Mouse (Mus musculus) ovary, postnatal 14 days (tissue): ENCODE measurements at regions not wholly inside any gene's neighbourhood (a gene's known extent, or its start where the extent isn't known, plus 50 kb on each side); places are given as distances from the start of the nearest gene placed in this dataset.
A peak's percentile ranks its signal among the peaks of the same experiment; 100 is the strongest.

Experiments
- DNase-seq: peaks from one replicate; pipeline ENCODE4 v3.0.0; 2022; ENCODE audit warnings: low spot score

DNA sequence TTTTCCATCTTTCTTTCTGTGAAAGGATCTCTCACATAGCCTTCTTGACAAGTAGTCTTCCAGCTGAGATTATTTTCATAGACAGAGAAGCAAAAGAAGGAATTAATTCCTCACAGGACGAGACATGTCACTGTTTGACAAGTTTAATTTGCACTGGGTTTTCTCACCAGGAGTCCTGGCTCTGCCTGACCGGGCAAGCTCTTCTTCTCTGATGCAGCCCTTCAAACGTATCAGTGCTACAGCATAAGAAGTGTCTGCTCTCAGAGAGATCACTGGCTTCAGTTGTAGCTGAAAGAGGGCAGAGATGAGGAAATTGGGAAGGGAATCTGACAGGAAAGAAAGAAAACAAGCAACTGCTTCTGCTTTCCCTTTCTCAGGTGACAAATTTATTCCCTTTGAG is 201.8 kb upstream of the Slc39a10 start:
- no peak for DNase-seq

DNA sequence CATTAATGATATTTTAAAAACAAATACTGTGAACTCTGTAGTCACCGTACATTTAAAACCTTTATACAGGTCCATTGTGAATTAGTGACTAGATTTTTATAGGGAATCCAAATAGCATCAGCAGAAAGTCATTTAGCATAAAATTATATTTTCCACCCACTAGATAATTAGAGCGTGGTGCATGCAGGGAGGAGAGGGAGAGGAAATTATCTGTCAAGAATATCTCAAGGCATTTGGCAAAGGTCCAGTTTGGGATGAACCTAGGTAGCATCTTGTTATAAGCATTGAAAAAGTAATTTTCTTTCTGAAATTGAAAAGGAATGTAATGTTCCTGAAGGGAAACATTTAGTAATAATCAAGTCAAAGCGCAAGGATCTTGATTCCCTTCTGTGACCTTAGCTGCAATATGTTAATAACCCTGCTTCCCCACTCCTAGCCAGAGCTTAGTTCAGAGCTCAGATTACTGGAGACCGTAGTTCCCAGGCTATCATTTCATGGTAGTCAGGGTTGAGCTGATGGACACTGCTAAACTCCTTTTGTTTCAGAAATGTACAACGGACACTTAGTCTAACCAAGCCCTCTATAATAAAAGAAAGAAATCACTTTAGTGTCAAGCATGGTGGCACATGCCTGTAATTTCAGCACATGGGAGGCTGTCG is 200.8 kb upstream of the Slc39a10 start:
- DNase-seq: no peak

DNA sequence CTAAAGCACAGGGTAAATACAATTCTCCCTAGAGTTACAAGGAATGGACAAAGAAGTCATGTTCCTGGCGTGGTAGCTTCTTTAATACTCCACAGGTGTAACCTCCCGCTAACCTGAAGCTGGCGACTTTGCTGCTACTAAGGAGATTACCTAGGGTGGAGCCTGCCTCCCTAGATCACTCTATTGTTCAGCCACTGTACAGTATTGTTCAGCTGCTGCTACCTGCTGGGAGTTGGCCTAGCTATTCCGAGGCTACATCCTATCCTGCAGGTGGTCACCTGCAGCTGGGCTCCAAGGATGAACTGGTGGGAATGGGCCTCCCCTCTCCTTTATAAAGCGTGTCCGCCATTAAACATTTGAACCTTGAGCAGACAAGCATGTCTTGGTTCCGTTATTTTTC is 183.8 kb upstream of the Slc39a10 start:
- DNase-seq: no peak

DNA sequence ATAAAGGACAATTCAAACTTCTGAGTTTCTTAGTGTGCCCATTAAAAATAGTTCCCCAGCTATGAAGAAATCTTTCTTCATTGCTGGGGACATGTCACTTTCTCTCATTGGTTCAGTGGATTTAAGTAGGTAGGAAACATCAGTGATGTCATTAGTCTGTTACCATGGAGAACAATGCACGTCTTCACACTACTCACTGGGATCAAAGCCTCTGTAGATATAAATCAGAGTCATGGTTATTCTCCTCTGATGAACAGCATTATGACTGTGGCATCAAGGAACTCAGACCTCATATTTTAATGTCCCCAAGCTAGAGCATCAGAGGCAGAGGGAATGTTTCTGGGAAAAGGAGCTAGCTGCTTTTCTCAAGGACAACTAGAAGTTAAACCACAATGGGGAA is 165.5 kb upstream of the Slc39a10 start:
- no peak for DNase-seq

DNA sequence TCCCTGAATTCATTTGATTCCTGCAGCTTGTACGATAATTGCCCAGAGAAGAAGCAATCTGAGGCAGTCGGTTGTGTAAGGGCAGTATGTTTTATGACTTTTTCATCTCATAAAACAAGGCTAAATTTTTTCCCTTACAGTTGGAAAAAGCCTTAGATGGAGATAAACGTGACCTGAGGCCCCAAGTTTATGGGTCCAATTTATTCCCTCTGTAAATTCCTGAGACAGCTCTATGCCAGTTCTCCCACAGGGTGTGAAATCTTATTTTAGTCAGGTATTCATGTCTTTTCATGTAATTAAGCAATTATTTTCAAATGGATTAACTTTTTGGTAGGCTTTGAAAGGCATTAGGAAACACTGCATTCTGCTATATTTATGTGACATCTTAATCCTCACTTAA is 164.7 kb upstream of the Slc39a10 start:
- DNase-seq: no peak

DNA sequence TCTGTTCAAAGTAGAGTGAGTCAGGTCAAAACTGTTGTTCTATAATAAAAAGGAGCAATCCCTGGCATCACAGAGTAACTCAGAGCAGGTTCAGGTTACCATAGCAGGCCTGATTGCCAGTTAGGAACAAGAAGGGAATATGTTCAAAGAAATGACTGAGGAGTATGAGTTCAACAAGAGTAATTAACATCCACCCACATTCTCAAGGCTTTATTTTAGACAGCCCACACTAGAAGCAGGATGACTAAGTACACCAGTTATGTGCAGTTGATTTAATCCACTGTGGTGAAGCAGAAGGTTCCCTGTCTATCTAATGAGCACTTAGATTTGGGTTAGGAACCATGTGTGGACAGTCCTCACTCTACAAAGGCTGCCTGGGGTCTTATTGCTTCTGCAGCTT is 158.5 kb upstream of the Slc39a10 start:
- DNase-seq: no peak

DNA sequence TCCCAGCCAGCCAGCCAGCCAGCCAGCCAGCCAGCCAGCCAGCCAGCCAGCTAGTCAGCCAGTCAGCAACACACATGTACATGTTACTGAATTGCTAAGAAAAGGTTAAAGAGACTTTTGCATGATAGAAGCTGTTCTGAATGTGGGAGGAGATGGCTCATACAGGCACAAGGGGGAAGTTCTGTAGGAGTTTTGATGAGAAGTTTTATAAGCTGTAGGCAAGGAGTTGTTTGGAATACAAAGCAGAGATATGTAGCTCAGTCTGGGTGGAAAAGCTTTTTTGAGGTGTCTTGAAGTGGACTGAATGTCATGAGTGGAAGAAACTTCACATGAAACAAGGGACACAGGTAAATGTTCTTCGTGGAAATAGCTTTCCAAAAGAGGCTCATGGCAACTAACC is 157.8 kb upstream of the Slc39a10 start:
- DNase-seq: no peak

DNA sequence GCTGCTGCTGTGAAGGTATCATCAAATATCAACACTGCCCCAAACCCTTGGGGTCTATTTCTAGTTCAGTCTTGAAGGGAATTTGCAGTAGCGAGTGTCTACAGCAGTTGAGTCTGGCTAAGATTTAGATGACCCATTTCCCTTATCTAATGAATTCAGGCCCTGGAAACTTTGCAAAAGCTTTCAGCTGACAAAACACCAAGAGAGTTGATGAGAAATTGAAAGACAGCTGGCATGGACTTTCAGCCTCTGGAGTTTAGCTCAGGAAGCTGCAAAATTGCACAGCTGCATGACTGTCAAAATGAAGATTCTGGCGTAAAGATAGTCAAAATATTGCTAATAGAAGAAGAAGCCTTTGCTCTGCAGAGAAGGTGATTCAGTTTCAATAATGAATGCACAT is 144.9 kb upstream of the Slc39a10 start:
- DNase-seq: no peak

DNA sequence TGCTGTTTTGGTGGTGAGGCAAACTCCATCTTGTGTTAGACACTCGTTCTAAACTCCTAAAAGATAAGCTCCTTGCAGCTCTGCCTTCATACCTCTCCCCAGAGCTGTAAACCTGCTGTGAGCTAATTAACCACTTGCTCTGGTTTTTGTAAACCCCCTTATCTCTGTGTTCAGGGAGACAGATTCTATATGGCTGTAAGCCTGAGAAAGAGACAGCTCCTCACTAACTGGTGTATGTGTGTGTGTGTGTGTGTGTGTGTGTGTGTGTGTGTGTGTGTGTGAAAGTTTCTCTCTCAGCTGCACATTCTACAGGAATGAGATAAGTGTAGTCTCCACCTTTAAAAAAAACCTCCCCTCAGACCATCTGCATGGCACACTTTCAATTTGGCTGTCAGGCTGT is 126.7 kb upstream of the Slc39a10 start:
- peak; percentile 1 for DNase-seq

DNA sequence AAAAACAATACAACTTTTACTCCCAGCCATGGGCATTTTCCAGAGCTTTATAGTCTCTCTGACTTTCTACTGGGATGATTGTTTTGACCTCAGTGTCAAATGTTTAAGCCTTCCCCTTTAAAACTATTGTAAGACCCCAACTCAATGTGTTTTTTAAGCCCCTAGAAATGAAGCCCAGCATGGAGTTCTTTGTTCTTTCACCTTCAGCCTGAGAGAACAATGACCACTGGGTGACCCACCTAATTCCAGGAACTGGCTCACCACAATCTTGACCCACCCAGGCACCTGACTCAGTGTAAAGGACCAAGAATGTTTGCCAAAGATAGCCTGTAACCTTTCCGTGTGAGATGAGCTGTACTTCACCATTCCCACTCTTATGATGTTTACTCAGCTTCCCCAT is 121.9 kb upstream of the Slc39a10 start:
- DNase-seq: no peak

DNA sequence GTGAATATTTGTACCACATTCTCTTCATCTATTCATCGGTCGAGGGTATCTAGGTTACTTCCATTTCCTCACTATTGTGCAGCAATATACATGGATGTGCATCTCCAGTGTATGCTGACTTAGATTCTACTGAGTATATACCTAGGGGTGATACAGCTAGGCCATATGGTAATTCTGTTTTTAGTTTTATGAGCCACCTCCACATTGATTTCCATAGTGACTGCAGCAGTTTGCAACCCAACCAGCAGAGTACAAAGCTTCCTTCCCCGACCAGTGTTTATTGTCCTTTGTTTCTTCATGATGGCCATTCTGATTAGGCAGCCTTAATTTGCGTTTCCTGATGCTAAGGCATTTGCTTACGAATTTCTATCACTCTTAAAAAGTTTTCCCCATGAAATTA is 111.1 kb upstream of the Slc39a10 start:
- no peak for DNase-seq

DNA sequence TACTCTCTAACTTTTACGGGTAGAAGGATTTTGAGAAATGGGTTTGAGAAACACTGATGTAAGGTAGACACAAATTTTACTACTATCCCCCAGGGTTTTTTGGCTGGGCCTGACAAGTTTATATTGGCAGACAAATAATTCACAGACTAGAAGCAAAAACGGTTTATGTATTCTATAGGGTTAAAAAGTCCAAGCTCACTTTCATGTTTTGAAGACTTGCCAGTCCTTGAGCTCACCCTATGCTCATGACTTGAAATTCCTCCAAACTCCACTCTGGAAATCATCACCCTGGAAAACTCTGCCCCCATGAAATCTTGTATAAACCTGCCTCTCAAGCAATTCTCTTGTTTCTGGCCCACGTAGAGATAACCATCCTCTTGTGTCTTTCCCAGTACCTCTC is 106.7 kb upstream of the Slc39a10 start:
- DNase-seq: no peak

DNA sequence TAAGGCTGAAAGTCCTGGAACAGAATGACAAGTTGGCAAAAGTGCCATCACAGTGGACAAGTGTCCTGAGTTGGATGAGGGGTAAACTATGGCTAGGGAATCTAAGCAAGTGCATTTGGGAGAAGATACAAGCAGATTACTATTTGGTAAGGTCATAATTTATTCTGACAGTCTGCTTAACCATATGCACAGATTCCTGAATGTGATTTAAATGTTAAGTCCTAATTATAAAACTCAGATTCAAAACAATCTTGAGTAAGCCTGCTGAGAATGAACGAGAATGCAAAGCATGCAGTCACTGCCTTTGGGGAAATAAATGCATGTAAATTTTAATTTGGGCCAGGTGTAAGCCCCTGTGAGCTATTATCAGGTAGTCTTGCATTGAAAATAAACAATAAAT is 93.3 kb upstream of the Slc39a10 start:
- no peak for DNase-seq

DNA sequence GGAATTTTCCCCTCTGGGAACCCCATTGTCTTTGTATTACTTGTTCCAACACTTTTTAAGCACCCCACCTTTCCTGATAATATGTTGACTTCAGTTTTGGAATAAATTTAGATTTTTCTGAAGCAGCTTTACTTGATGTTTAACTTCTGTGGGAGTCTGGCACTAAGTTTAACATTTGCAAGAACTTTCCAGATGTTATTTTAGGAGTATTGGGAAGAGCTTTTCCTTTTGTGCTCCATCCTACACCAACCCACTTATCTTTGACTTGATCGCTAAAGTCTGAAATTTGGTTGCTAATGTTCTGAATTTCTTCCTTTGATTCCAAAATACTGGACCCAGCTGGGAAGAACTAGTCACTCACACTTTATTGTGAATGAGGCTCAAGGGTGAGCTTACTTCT is 90.4 kb upstream of the Slc39a10 start:
- DNase-seq: no peak

DNA sequence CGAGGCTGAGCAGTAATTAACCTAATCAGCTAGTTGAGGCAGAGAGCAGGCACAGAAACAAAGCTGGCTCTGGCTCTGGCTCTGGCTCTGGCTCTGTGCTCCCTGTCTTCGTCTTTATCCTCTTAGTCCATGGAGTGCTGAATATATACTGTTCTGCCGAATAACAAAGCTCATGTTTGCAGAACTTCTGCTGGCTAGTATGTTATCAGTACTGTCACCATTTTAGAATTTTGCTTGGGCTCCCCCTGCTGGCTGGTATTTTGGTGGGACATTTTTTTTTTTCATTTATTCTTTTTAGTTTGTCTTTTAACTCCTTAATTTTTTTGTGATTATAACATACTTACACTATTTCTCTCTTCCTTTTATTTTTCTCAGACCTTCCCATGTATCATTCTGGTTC is 77.8 kb upstream of the Slc39a10 start:
- DNase-seq: peak; percentile 33

DNA sequence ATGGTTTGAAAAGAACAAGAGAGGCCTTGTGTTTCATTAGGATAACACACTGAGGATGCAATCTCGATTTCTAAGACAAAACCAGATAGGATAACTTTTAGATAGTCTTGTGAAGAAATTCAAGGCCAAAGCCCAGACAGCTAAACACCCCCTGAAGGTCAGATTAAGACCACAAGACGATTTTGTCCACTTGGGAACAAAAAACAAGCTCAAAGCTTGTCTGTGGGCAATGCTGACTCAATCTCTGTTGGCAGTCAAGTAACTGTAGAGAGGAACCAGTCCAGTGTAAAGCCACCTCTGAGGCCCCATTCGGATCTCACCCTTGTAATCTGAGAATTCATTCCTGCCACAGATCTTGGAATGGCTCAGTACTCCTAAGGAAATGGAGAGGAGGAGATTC is 75.7 kb upstream of the Slc39a10 start:
- DNase-seq: no peak

DNA sequence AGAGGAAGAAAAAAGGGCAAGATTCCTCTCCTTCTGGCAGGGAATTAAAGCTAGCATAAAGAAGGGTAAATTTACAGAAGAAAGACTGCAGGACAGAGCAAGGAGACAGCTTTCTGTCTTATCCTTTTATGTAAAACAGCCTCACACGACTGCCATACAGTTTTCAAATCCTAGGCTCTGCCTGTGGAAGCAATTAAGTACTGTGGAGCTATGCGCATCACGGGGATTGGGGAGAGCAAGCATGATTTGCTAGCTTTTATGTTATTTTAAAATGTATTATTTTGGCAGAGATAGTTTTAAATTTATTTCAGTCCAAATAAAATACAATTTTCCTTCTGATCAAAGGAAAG is 74.2 kb upstream of the Slc39a10 start:
- no peak for DNase-seq

DNA sequence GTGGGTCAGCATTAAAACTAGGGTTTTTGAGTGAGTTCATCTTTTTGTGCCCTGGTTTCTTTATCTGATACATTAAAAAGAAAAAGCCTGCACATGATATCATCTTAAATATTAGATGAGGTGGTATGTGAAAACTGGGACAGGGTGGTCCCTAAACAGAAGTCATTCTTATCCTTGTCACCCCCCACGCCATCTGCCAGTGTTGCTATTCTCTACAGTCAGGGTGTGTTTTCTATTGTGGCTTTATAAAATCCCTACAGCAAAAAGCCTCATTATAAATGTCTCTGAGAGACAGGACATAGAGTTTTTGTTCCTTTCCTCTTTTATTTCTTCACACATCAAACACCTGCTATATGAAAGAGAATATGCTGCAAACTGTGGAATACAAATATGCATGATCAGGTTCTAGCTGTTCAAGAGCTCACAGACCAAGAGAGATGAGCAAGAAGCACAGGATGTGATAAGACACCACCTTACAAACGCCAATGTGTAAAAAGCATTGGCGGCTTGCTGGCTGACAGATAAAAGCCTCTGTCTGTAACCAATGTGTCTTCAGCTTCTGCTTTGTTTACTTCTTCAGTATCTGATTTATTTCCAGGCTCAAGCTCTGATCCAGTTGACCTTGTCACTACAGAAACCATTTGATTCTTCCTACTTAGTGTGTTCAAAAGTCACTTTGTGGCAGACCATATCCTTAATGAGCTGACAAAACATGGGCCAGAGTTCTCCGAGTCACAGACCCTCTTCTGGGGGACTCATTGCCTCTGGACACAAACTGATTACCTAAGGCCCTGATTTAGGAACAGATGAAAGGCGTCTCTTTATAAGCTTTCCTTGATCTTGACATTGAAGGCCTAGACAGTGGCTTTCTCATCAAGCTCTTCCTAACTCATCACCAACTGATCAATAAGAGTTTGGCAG is 73.6 kb upstream of the Slc39a10 start:
- DNase-seq: no peak

DNA sequence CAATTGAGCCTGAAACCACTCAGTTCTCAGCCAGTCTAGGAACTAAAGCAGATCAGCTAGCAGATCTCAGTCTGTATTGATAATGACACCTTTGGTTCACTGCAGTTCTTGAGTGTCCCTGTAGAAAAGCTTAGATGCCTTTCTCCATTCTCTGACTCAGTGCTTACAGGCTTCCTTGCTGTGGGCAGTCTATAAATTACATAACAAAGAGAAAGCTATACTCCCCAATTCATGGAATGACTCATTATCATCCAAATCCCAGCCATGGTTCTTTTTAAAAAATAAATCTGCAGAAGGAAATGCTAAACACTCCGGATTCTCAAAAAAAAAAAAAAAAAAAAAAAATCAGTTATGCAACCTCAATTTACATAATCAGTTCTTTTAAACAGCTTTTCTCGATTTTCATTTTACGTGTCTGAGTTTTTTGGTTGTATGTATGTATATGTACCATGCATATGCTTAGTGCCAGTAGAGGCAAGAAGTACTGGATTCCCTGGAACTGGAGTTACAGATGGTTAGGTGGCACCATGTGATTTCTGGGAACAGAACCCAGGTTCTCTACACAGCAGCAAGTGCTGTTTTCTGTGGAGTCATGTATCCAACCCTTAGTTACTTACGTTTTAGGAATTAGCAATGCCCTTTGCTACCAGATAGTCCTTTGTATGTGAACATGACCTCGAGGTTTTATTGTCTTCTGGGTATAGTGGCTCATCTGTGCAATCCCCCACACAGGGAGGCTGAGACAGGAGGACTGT is 71.5 kb upstream of the Slc39a10 start:
- no peak for DNase-seq
